Mouse (Mus musculus): Measurements from ENCODE around the gene Foxn1. TPM values are rescaled to one million over a fixed set of nuclear protein-coding genes. Genes with fewer than 3 reads are reported as not detected.

The Foxn1 gene
- polyA plus RNA-seq, 1 experiment = not detected

DNA sequence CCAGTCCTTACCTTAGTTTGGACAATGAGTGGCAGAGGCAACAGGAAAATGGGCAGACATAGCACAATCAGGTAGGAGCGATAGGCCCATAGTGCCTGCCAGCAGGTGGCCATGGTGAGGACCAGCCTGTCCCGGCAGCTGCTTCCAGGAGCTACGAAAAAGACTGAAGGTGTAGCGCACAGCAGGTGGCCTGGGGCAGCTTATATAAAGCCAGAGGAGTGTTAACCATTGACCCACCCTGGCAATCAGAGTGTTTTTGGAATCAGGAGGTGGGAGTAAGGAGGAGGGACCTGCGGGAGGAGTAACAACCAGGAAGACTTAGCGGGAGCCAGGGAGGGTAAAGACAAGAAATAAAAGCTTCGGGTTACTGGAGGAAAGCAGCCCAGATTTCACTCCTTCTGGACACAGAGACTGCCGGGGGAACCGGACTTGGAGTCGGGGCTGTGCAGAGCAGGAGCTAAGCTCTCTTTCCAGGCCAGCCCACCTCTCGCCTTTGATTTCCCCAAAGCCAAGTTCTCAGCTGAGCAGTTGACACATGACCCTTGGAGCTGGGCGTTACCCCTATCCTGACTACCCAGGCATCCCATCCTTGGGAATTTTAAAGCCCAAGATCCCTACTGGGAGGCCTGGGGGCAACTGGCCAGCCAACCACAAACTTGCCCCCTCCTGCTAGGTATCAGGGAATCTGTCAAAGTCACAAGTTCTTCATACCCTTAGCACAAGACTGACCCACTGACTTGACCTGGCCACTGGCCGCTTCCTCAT lies 35.9 kb upstream of the Foxn1 start, which contains the start of gene Slc13a2:
Slc13a2 (minus strand) TSS at position 163 of the 765 bp plus-strand sequence.
- TF ChIP-seq GATA1 (IDR thresholded peaks at IDR 0.05; ENCODE audit: borderline replicate concordance, low read length) (no peak), FLI1 (IDR thresholded peaks at IDR 0.05; ENCODE audit: low read length) (no peak)
- Histone ChIP-seq H3K36me3 (replicated peaks; ENCODE audit: low read length) (no peaks in the 10 kb centered on the region), H3K9me3 (no peaks in the 10 kb centered on the region), H3K4me3 (replicated peaks) (peak within 1 kb of the TSS; percentile 80), H3K27me3 (replicated peaks) (peaks cover 79% of the 10 kb centered on the region), H3K4me1 (peaks cover 46% of the 10 kb centered on the region)

DNA sequence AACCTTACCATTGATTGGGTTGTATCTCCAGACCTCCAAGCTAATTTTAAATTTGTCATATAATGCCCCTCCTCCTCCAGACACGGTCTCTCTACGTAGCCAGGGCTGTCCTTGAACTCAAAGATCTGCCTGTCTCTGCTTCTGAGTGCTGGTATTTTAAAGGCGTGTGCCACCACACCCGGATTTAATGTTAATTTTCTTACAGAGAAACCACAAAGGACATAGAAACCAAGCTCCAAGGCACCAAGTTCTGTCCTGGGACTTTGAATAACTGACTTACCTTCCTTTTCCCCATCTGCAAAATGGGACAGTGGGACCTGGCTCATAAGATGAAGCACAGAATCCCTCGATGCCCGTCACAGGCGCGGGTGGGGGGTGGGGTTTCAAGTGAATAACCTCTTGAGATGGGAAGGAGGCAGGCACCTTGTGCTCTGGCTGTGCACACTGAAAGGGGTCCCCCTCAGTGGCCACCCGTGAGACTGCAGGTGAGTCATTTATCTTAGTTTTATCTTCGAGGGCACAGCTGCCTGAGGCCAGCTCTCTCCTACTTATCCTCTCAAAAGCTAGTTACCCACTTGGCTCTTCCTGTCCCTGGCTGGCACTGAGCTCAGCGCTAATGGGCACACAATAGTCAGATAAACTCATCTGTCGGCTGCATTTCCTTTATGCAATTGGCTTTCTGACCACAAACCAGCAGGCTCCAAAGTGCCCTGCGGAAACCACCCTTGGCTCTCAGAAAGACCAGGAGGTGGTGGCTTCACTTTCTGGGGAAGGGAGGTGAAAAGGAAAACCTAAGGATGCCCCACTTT lies 35.0 kb upstream of the Foxn1 start:
- Histone ChIP-seq H3K9me3 (no peaks in the 10 kb centered on the region), H3K4me1 (peaks cover 46% of the 10 kb centered on the region), H3K4me3 (replicated peaks) (peak overlapping the region; percentile 80), H3K27me3 (replicated peaks) (peaks cover 80% of the 10 kb centered on the region), H3K36me3 (replicated peaks; ENCODE audit: low read length) (no peaks in the 10 kb centered on the region)
- no peak for TF ChIP-seq GATA1 (IDR thresholded peaks at IDR 0.05; ENCODE audit: borderline replicate concordance, low read length)
- TF ChIP-seq FLI1 (IDR thresholded peaks at IDR 0.05; ENCODE audit: low read length) = no peak

DNA sequence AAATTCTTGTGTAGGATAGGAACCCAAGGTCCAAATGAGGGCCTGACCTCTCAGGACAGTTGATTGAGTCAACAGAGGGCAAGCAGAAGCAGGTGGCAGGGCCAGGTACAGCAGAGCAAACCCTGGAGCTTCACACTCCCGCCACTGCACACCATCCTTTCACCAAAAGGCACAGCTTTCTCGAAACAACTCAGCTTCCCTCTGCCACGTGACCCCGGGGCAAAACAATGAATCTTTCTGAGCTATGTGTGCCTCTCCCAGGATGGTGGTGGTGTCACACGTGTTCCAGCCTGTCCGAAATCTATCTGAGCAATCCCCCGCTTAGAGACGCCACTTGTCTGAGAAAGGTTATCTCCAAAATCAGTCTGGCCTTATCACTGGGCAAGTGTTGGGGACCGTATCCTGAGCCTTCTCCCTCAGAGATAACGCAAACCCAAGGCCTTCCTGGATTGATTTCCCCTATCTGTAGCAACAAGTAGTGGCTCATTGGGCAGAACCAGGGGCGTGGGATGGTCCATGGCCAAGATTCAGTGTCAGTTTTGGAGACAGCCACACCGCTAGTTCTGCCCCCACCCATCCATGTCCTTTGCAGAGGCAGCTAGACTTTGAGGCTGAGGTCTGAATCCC lies 34.0 kb upstream of the Foxn1 start:
- Histone ChIP-seq H3K9me3 (no peaks in the 10 kb centered on the region), H3K4me1 (peaks cover 46% of the 10 kb centered on the region), H3K27me3 (replicated peaks) (peaks cover 82% of the 10 kb centered on the region), H3K4me3 (replicated peaks) (no peak overlapping the region), H3K36me3 (replicated peaks; ENCODE audit: low read length) (no peaks in the 10 kb centered on the region)
- TF ChIP-seq GATA1 (IDR thresholded peaks at IDR 0.05; ENCODE audit: borderline replicate concordance, low read length) = no peak
- no peak for TF ChIP-seq FLI1 (IDR thresholded peaks at IDR 0.05; ENCODE audit: low read length)

DNA sequence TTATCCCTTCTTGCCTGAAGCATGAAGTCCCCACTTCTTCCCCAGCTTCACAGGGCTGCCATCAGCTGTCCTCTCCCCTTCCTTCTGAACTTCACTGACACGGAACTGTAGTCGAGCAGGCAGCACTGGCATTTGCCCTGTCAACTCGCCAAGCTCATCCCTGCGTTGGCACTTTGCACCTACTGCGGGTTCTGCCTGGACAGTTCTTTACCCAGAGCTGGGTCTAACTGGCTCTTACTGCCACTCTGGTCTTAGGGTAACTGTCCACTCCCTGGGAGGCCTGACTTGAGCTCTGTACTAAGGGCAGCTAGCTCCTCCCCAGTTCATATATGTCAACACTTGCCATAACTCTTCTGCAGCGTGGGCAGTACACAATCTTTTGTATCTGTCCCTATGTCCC lies 30.5 kb upstream of the Foxn1 start:
- TF ChIP-seq GATA1 (IDR thresholded peaks at IDR 0.05; ENCODE audit: borderline replicate concordance, low read length) = no peak
- no peak for TF ChIP-seq FLI1 (IDR thresholded peaks at IDR 0.05; ENCODE audit: low read length)
- Histone ChIP-seq H3K4me1 (peaks cover 29% of the 10 kb centered on the region), H3K27me3 (replicated peaks) (peaks cover 84% of the 10 kb centered on the region), H3K9me3 (no peaks in the 10 kb centered on the region), H3K36me3 (replicated peaks; ENCODE audit: low read length) (no peaks in the 10 kb centered on the region), H3K4me3 (replicated peaks) (no peak overlapping the region)

DNA sequence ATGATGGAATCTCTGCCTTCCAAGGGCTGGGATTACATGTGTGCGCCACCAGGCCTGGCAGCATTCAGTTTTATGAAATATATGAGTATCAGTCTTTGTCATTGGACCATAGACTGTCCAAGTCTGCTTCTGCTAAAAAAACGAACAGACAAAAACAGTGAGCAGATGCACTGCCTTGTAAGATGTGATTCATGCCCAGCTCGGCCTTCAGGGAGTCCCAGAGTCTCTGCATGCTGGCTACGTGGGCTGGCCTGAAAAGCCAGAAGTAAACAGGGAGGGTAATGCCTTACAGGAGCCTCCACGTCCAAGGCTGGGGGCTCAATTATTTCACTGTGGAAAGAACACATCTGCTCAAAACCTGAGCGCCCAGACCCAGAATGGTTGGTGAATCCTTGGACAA lies 26.5 kb upstream of the Foxn1 start:
- TF ChIP-seq GATA1 (IDR thresholded peaks at IDR 0.05; ENCODE audit: borderline replicate concordance, low read length) = no peak
- no peak for TF ChIP-seq FLI1 (IDR thresholded peaks at IDR 0.05; ENCODE audit: low read length)
- Histone ChIP-seq H3K36me3 (replicated peaks; ENCODE audit: low read length) (no peaks in the 10 kb centered on the region), H3K9me3 (no peaks in the 10 kb centered on the region), H3K4me1 (no peaks in the 10 kb centered on the region), H3K4me3 (replicated peaks) (no peak overlapping the region), H3K27me3 (replicated peaks) (peaks cover 83% of the 10 kb centered on the region)

DNA sequence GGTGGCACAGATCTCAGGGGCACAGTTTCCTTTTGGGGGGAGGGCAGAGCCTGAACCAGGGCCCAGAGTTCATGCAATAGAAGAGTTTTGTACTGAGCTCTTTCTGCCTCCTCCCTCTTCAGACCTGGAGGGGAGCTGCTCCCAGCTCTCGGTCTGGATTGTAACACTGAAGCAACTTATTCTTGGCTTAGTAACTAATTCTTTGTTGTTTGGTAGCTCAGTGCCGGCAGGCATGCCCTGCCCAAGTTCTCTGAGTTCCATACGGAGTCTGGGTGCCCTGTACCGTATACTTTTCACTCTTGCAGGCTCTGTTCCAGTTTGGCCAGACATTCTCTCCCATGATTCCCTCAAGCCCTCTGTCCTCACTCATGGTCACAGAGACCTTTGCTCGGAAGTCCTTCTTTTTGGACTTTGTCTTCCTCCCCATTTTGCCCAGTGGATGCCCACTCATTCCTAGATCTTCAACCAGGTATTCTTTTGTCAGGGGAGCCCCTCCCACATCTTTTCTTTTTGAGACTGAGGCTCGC lies 26.0 kb upstream of the Foxn1 start:
- no peaks in the 10 kb centered on the region for H3K9me3 ChIP-seq
- H3K36me3 ChIP-seq (replicated peaks; ENCODE audit: low read length) = no peaks in the 10 kb centered on the region
- no peak overlapping the region for H3K4me3 ChIP-seq (replicated peaks)
- H3K27me3 ChIP-seq (replicated peaks) = peaks cover 82% of the 10 kb centered on the region
- no peak for TF ChIP-seq GATA1 (IDR thresholded peaks at IDR 0.05; ENCODE audit: borderline replicate concordance, low read length)
- no peak for TF ChIP-seq FLI1 (IDR thresholded peaks at IDR 0.05; ENCODE audit: low read length)
- H3K4me1 ChIP-seq = no peaks in the 10 kb centered on the region

DNA sequence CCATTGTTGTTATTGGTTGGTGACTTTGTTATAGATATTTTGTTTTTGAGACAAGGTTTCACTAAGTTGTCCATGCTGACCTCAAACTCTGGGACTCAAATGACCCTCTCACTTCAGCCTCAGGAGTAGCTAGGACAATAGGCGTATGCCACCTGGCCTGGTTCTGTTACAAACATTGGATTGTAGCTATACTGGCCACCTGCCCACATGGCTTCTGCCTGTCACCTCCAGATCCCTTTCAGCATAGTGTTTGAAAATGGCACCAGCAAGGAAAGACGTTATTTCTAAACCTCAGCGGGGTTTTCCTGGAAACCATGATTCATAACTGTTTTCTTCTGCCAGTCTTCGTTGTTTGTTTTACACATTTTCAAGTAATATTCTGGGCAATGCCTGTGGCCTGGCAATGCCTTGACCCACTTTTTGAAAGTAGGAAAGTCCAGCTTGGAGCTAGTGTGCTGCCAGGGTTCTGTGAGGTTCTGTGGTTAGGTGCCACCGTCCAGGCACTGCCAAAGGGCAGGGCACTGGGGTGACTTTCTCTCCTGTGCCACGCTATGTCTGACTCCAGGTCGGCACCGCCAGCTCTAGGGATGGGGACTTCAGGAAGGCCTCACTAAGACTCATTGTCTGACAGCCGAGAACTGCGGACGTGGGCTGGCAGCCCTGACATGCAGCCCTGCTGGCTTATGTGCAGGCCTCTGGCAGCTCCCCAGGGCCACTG lies 25.4 kb upstream of the Foxn1 start:
- peaks cover 78% of the 10 kb centered on the region for H3K27me3 ChIP-seq (replicated peaks)
- no peak for TF ChIP-seq FLI1 (IDR thresholded peaks at IDR 0.05; ENCODE audit: low read length)
- TF ChIP-seq GATA1 (IDR thresholded peaks at IDR 0.05; ENCODE audit: borderline replicate concordance, low read length) = no peak
- no peak overlapping the region for H3K4me3 ChIP-seq (replicated peaks)
- H3K4me1 ChIP-seq = peaks cover 3% of the 10 kb centered on the region
- no peaks in the 10 kb centered on the region for H3K9me3 ChIP-seq
- H3K36me3 ChIP-seq (replicated peaks; ENCODE audit: low read length) = no peaks in the 10 kb centered on the region

DNA sequence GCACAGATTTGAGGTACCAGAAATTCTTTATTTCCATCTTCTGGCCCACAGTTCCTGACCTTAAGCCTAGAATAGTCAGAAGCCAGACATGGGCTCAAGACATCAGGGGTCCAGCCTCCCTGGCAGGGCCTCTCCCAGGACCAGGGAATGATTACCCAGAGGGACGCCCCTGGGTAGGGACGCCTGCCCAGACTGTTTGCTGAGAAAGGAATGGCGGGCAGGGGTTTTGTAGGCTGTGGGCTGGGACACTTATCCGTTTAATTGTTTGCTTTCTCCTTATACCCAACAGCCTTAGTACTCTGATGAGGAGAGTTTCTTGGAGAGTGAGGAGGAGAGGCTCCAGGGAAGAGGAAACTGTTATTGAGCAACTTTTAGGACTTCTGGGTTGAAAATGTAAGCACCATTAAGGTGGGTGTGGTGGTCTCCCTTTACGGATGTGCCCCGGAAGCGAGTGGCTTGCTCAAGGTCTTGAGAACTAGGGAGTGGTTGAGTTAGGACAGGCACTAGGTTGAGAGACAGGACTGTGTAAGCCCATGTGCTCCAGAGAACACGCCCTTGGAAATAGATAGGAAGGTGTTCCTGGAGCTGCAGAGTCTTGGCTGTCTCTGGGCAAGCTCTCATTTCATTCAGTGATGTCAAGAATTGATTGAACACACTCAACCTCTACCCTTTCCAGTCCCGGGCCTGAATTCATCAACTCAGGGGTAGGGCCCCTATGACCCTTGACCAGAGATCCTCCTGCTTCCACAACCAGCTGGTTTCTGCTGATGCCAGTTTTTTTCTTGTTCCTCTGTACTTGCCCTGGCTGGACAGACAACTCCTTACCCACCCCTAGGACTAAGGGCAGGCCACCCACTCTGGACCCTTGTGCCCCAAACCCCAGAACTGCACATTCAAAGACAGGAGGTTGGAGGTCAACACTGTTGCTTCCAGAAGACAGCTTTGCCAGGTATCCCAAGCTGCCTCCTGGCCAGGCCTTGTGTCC lies 22.2 kb upstream of the Foxn1 start:
- no peak overlapping the region for H3K4me3 ChIP-seq (replicated peaks)
- H3K4me1 ChIP-seq = peaks cover 7% of the 10 kb centered on the region
- no peak for TF ChIP-seq GATA1 (IDR thresholded peaks at IDR 0.05; ENCODE audit: borderline replicate concordance, low read length)
- no peak for TF ChIP-seq FLI1 (IDR thresholded peaks at IDR 0.05; ENCODE audit: low read length)
- no peaks in the 10 kb centered on the region for H3K36me3 ChIP-seq (replicated peaks; ENCODE audit: low read length)
- peaks cover 67% of the 10 kb centered on the region for H3K27me3 ChIP-seq (replicated peaks)
- no peaks in the 10 kb centered on the region for H3K9me3 ChIP-seq
